Mouse (Mus musculus) left cerebral cortex, adult 2 months (tissue): ENCODE measurements around the gene Tekt2. TPM values are rescaled to one million over a fixed set of nuclear protein-coding genes. Genes with fewer than 3 reads are reported as not detected.

Experiments
- DNase-seq, 2 experiments: peaks; one replicate each; pipeline ENCODE4 v3.0.0; 2021 to 2022; ENCODE audit warnings: low spot score in 2 of 2, mixed read lengths in 1 of 2; ENCODE audit errors: extremely low spot score in 1 of 2
- H3K27ac ChIP-seq: fragments of 200-600 bp; 2 replicates; pipeline ENCODE4 v1.8.1; 2022
- H3K4me3 ChIP-seq: fragments of 200-600 bp; 2 replicates; pipeline ENCODE4 v1.8.1; 2022
- CTCF ChIP-seq: fragments of 200-600 bp; IDR thresholded peaks from 2 replicates; pipeline ENCODE4 v1.8.1; 2022; ENCODE audit warnings: antibody characterized with exemption, mild to moderate bottlenecking, moderate library complexity
- intact Hi-C: fragments of 180-260 bp; cut with DNase I; formaldehyde crosslinking; loops from one replicate; pipeline ENCODE4 v1.15.1; 2025
- long read RNA-seq, 2 experiments: library from polyadenylated mRNA; stranded (forward); transcript quantifications; one replicate each; pipeline ENCODE4 v2.0.0; 2021; ENCODE audit warnings: borderline mapping rate in 2 of 2
- total RNA-seq, 2 experiments: library from RNA; stranded (reverse); gene quantifications; 2 replicates each; pipeline ENCODE4 v1.2.3; 2021

Tekt2 gene
- 1 to 10 TPM; 1.5 to 1.6 TPM for total RNA-seq
- long read RNA-seq, experiment 1, result 0 reads
- long read RNA-seq, experiment 2, result 0 reads

DNA sequence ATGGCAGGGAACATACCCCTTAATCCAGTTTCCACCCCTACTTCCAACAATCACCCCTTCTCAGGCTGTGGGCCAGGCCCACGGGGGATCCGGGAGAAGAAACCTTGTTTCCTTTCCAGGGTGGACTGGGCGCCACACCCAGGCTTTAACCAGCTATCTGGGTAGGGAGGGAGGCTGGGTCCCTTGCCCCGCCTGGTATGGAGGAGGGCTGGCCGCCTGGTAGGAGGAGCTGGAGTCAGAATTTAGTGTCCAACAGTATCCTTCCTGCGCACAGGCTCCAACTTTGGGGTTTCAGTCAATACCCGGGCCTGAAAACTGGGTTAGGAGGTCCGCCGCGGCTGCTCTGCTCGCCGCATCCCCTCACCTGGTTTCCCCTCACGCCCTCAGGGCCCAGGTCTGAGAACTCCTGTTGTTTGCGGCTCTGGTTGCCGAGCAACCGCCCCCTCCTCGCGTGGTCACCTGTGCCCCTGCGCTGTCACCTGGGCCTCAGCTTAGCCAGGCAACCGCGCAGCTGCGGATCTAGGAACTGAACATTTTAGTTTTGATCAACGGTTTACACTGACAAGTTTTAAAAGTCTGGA is at the start of gene Tekt2:
TSS of gene Tekt2 (minus strand) at position 408 of the 581 bp plus-strand sequence.
- TF ChIP-seq CTCF, result no peak
- H3K27ac ChIP-seq, result no peak within 1 kb of the TSS

DNA sequence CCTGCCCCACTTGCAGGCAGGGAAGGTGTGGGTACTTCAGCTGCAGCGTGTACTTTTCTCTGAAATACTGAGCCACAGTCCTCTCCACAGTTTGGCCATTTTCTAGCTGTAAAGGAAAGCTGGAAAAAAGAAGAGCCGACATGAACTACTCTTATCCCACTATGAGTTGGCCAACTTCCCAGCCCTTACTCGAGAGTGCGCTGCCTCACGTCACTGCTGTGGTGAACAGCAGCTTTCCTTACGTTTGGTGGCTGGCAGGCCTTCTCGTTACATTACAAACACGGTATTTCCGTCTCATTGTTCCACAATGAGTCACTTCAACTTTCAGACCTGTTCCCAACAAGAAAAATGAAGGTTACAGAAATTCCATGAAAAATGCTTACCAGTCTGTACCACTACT is 46.0 kb upstream of the Tekt2 start:
- intact Hi-C loops, result no loop called here
- peak in 1 of 2 experiments; percentile 13 for DNase-seq
- H3K4me3 ChIP-seq, result no peak overlapping the region
- H3K27ac ChIP-seq, result no peak overlapping the region
- TF ChIP-seq CTCF, result no peak

More for the DNA sequence above, at the start of gene Tekt2:
- no peak within 1 kb of the TSS for H3K4me3 ChIP-seq
- no peak for DNase-seq
- intact Hi-C loops, result no loop called here

DNA sequence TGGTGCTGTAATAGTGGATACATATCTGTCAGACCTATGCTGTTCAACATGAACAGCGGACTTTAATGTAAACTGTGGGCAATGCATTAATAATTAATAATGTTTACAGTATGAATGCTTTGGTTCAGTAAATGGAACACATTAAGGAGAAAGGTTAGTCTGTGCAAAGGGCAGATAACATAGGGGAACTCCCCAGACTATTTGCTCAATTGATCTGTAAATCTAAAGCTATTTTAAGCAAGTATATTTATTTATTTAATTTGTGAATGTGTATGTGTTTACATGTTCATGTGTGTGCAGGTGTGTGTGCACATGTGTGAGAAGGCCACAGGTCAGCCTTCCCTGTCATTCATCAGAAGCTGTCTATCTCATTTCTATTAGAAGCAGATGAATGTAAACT is 34.6 kb upstream of the Tekt2 start:
- intact Hi-C loops, result no loop called here
- TF ChIP-seq CTCF, result no peak
- H3K4me3 ChIP-seq, result no peak overlapping the region
- DNase-seq, result no peak
- H3K27ac ChIP-seq, result no peak overlapping the region

- no peak for TF ChIP-seq CTCF
- Histone ChIP-seq H3K27ac (no peak overlapping the region), H3K4me3 (no peak overlapping the region)
- no peak for DNase-seq
- intact Hi-C loops, result no loop called here
Observed at GRCm38 (mm10) chr4:126343451-126343850, 18.0 kb upstream of the Tekt2 start.

- TF ChIP-seq CTCF, result no peak
- Histone ChIP-seq H3K27ac (no peak overlapping the region), H3K4me3 (no peak overlapping the region)
- DNase-seq, result no peak
- intact Hi-C loops, result no loop called here
Observed at GRCm38 (mm10) chr4:126339461-126339860, 14.0 kb upstream of the Tekt2 start.

GRCm38 (mm10) chr4:126332358-126332757 is 6.9 kb upstream of the Tekt2 start:
- TF ChIP-seq CTCF, result peak; percentile 34

GRCm38 (mm10) chr4:126331751-126332150 is 6.3 kb upstream of the Tekt2 start:
- no peak overlapping the region for H3K4me3 ChIP-seq
- TF ChIP-seq CTCF, result no peak
- no peak overlapping the region for H3K27ac ChIP-seq
- intact Hi-C loops, result no loop called here
- DNase-seq, result no peak

More at GRCm38 (mm10) chr4:126332358-126332757, 6.9 kb upstream of the Tekt2 start:
- no peak overlapping the region for H3K4me3 ChIP-seq
- no peak for DNase-seq
- H3K27ac ChIP-seq, result no peak overlapping the region
- intact Hi-C loops, result no loop called here

- Histone ChIP-seq H3K27ac (no peak overlapping the region), H3K4me3 (no peak overlapping the region)
- no peak for TF ChIP-seq CTCF
- DNase-seq, result no peak
- intact Hi-C loops, result no loop called here
Observed at GRCm38 (mm10) chr4:126330295-126330694, 4.8 kb upstream of the Tekt2 start.

DNA sequence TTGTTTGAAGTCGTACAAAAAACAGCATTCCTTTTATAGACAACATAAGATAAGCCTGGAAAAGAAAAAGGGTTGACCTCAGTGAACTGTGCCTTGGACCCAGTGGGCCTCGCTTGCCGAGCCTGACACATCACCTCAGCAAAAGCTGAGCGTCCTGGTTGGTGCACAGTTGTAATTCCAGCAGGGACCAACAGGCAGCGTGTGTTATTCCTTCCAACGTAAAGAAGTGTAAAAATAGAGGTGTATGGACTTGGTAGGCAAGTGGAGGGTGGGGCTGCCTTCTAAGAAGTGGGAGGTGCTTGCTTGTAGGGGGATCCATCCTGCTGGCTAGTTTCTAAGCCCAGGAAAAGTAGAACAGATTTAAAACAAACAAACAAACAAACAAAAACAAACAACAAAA is 548 bp upstream of the Tekt2 start:
- H3K27ac ChIP-seq, result no peak overlapping the region
- no peak overlapping the region for H3K4me3 ChIP-seq
- DNase-seq, result no peak
- intact Hi-C loops, result no loop called here
- TF ChIP-seq CTCF, result no peak; the same call in 1 of the 2 replicates

DNA sequence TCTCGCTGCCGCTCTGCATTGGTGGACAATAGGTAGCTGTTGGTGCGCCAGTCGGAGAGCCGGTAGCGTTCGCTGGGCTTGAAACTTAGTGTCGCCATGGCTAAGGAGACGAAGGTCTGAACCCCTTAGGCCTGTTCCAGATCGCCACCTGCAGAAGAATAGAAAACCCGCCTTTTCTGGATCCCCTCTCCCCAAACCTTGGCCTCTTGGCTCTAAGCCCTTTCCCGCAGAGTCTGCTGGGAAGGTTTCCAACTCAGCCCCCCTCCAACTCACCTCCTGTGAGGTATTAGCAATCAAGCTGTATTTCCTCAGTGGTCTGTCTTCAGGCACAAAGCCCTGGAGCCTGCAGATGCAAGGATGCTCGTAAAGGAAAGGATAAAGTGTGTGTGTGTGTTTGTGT is 627 bp downstream of the Tekt2 start:
- TF ChIP-seq CTCF, result no peak
- H3K4me3 ChIP-seq, result no peak overlapping the region
- intact Hi-C loops, result no loop called here
- DNase-seq, result no peak
- no peak overlapping the region for H3K27ac ChIP-seq

DNA sequence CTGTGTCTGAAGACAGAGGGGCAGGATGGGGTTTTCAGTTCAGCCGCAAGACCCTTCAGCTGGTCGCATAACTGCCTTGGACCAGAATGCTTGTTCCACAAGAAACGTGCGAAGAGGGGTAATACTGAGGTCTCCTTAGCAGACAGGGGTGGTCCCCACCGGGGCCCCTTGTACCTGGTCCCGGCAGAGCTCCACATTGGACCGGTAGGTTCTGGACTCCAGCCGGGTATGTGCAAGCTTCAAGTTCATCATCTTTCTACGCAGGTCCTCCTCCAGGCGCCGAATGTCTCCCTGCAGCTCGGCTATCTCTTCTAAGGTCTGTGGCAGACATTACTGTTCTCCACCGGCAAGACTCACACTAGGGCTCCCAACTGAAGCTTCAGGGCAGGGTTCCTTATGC is 2.8 kb downstream of the Tekt2 start:
- no peak overlapping the region for H3K4me3 ChIP-seq
- no peak overlapping the region for H3K27ac ChIP-seq
- DNase-seq, result no peak
- TF ChIP-seq CTCF, result no peak
- intact Hi-C loops, result no loop called here

GRCm38 (mm10) chr4:126321854-126322511 is 3.5 kb downstream of the Tekt2 start:
- intact Hi-C loops, result no loop called here
- H3K4me3 ChIP-seq, result peak overlapping the region; percentile 95
- no peak overlapping the region for H3K27ac ChIP-seq
- no peak for DNase-seq
- TF ChIP-seq CTCF, result no peak; the same call in 1 of the 2 replicates
